Mouse (Mus musculus) stomach, postnatal 0 days (tissue): ENCODE data around the gene Fbxw9. TPM values are rescaled to one million over a fixed set of nuclear protein-coding genes. Genes with fewer than 3 reads are reported as not detected.

ENCODE experiments used
- ATAC-seq: fragments of 200-750 bp; cut with Nextera tagmentation; 2 replicates; pipeline ENCODE4 v1.8.0; 2017; ENCODE audit not compliant: low FRiP score, low TSS enrichment
- DNase-seq: peaks from one replicate; pipeline ENCODE4 v3.0.0-alpha.2; 2016; ENCODE audit warnings: low spot score
- H3K27ac ChIP-seq: fragments of 300-500 bp; sonication (generic); replicated peaks from 2 replicates; pipeline ENCODE4 v1.5.1; 2014; ENCODE audit warnings: mild to moderate bottlenecking, control low read depth
- H3K27me3 ChIP-seq: fragments of 300-500 bp; sonication (generic); 2 replicates; pipeline ENCODE4 v1.6.1; 2014; ENCODE audit warnings: low read length; ENCODE audit not compliant: control insufficient read depth, insufficient read depth
- H3K36me3 ChIP-seq: fragments of 300-500 bp; sonication (generic); 2 replicates; pipeline ENCODE4 v1.6.1; 2014; ENCODE audit warnings: low read length, mixed read lengths; ENCODE audit not compliant: control insufficient read depth, insufficient read depth
- H3K4me1 ChIP-seq: fragments of 300-500 bp; sonication (generic); replicated peaks from 2 replicates; pipeline ENCODE4 v1.6.1; 2014; ENCODE audit warnings: antibody characterized with exemption; ENCODE audit not compliant: control insufficient read depth, insufficient read depth
- H3K4me2 ChIP-seq: fragments of 300-500 bp; sonication (generic); replicated peaks from 2 replicates; pipeline ENCODE4 v1.6.1; 2014; ENCODE audit warnings: low read depth, mild to moderate bottlenecking, control low read depth, moderate library complexity
- H3K4me3 ChIP-seq: fragments of 300-500 bp; sonication (generic); 2 replicates; pipeline ENCODE4 v1.5.1; 2014; ENCODE audit warnings: low read depth, low read length, control low read depth
- H3K9ac ChIP-seq: fragments of 300-500 bp; sonication (generic); 2 replicates; pipeline ENCODE4 v1.6.1; 2014; ENCODE audit warnings: mild to moderate bottlenecking, low read length, control low read depth, mixed read lengths
- H3K9me3 ChIP-seq: fragments of 300-500 bp; sonication (generic); 2 replicates; pipeline ENCODE4 v1.6.1; 2016; ENCODE audit warnings: low read length; ENCODE audit not compliant: control insufficient read depth
- CTCF ChIP-seq: IDR thresholded peaks from 2 replicates; pipeline ENCODE4 v1.5.1; 2016; ENCODE audit warnings: antibody characterized with exemption, low read depth, mild to moderate bottlenecking, moderate library complexity
- EP300 ChIP-seq: optimal IDR thresholded peaks from 2 replicates; pipeline ENCODE3; 2016; ENCODE audit warnings: antibody characterized with exemption
- WGBS: fragments of 180-500 bp; shearing (Covaris S2); extraction: QIAGEN DNeasy Blood & Tissue Kit; methylation state at CpG from one replicate; pipeline ENCODE4 v1.1.7; 2014; 5-methylcytosine and 5-hydroxymethylcytosine counted together
- polyA plus RNA-seq: library from polyadenylated mRNA; unstranded; fragments of >200 nt; fragmentation: Nextera tagmentation; extraction: Ambion mirVana; gene quantifications from 2 replicates; pipeline ENCODE4 v1.2.1, GENCODE M21; 2015

Gene Fbxw9
- polyA plus RNA-seq, 1 experiment from 2014 or later, result 25.7 TPM

GRCm38 (mm10) chr8:85074167-85074566 is 14.3 kb downstream of the Fbxw9 start:
- 78% methylated on average over 10 of the region's 10 CpGs for WGBS
- H3K36me3 ChIP-seq, result peaks cover 11% of the 10 kb centered on the region; the same call in 1 of the 2 replicates
- no peak for ATAC-seq

DNA sequence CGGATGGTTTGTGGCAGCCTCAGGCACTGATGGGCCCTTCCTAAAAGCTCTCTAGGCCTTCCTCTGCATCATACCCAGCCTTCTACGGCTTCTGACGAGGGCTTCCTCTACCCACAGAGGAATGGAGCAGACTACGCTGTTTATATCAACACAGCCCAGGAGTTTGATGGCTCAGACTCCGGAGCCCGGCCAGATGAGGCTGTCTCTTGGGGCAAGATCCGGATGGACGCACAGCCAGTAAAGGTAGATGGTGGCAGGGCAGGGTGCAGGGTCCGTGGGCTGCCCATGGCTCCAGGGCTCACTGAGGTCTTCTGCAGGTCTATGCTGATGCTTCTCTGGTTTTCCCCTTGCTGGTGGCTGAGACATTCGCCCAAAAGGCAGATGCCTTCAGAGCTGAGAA is 14.8 kb downstream of the Fbxw9 start:
- no peak for DNase-seq
- Histone ChIP-seq H3K4me3 (no peak overlapping the region), H3K4me1 (peaks cover 4% of the 10 kb centered on the region; the same call in 1 of the 2 replicates), H3K36me3 (peaks cover 11% of the 10 kb centered on the region; the same call in 1 of the 2 replicates), H3K9me3 (no peaks in the 10 kb centered on the region), H3K27ac (no peak overlapping the region), H3K9ac (no peak overlapping the region), H3K4me2 (no peak overlapping the region), H3K27me3 (no peaks in the 10 kb centered on the region)
- 92% methylated on average over 10 of the region's 10 CpGs for WGBS
- no peak for ATAC-seq
- TF ChIP-seq CTCF, result no peak
- TF ChIP-seq EP300, result no peak

More at GRCm38 (mm10) chr8:85074167-85074566, 14.3 kb downstream of the Fbxw9 start:
- DNase-seq, result no peak
- no peaks in the 10 kb centered on the region for H3K9me3 ChIP-seq
- no peak overlapping the region for H3K4me2 ChIP-seq
- H3K4me3 ChIP-seq, result no peak overlapping the region
- no peak for TF ChIP-seq EP300
- TF ChIP-seq CTCF, result no peak
- H3K27ac ChIP-seq, result no peak overlapping the region
- 0 out of 2 replicates have a peak, but pooled peaks cover 4% of the 10 kb centered on the region for H3K4me1 ChIP-seq
- no peaks in the 10 kb centered on the region for H3K27me3 ChIP-seq
- H3K9ac ChIP-seq, result no peak overlapping the region

DNA sequence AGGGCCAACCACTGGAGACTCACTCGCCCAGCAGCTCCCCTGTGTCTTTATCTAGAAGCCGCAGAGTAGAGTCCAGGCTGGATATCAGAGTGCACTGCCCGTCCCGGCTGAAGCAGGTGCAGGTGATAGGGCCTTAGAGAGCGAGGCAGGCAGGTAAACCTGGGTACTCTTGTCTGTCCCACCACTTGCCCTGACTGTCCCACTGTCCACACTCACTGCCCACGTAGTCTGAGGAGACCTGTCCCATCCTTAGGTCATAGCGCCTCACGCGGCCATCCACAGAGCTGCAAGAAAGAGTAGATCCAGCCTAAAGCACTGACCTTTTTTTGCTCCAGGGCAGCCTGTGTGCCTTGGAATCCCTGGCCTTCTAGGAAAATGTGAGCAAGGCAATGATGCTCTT is 16.1 kb downstream of the Fbxw9 start:
- H3K27ac ChIP-seq, result no peak overlapping the region
- 75% methylated on average over 9 of the region's 9 CpGs for WGBS
- H3K27me3 ChIP-seq, result no peaks in the 10 kb centered on the region
- no peak for ATAC-seq
- peak; percentile 55 for DNase-seq
- TF ChIP-seq EP300 (no peak), CTCF (peak; percentile 68)
- peaks cover 11% of the 10 kb centered on the region; the same call in 1 of the 2 replicates for H3K36me3 ChIP-seq
- no peak overlapping the region for H3K4me2 ChIP-seq
- H3K4me3 ChIP-seq, result no peak overlapping the region
- H3K9ac ChIP-seq, result no peak overlapping the region
- no peaks in the 10 kb centered on the region for H3K9me3 ChIP-seq
- peaks cover 4% of the 10 kb centered on the region; the same call in 1 of the 2 replicates for H3K4me1 ChIP-seq

DNA sequence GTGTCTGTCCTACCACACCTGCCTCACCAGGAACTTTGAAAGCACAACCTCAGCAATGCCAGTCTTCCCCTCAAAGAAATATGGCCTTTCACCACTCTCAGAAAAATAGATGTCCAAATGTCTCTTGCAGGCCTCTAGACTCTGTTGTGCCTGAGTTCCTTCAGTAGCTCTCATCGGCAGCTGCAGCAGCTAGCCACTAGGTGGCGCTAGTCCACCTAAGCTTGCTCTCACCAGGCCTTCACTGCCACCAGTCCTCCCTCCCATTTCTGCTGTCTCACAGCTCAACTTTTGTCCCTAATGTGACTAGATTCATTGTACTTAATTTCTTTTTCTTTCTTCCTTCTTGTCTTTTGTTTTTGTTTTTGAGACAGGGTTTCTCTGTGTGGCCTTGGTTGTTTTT is 17.1 kb downstream of the Fbxw9 start:
- Histone ChIP-seq H3K27ac (no peak overlapping the region), H3K4me3 (no peak overlapping the region), H3K9ac (no peak overlapping the region), H3K27me3 (no peaks in the 10 kb centered on the region), H3K4me1 (peaks cover 2% of the 10 kb centered on the region; the same call in 1 of the 2 replicates), H3K4me2 (no peak overlapping the region), H3K36me3 (peaks cover 11% of the 10 kb centered on the region; the same call in 1 of the 2 replicates), H3K9me3 (no peaks in the 10 kb centered on the region)
- 0% methylated on average over 2 of the region's 2 CpGs for WGBS
- no peak for TF ChIP-seq EP300
- peak; percentile 97 for TF ChIP-seq CTCF
- peak; percentile 83 for DNase-seq
- ATAC-seq, result peak; percentile 45; the same call in 1 of the 2 replicates

DNA sequence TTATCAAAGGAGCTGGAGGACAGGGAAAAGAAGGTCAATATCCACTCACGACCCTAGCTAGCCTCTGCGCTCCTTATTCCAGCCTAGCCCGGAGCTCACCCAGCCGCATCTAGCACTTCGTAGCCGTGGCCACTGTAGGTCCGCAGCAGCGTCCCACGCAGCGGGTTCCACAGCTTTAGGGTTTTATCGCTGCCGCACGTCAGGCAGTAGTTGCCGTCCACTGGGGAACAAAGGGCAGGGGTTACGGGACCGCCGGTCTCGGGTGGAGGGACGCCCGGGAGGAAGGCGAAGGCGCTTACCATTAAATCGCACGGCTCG is 20.3 kb downstream of the Fbxw9 start:
- Histone ChIP-seq H3K36me3 (peaks cover 7% of the 10 kb centered on the region; the same call in 1 of the 2 replicates), H3K27ac (peak overlapping the region; percentile 78), H3K4me2 (peak overlapping the region; percentile 86), H3K4me1 (peaks cover 5% of the 10 kb centered on the region; the same call in 1 of the 2 replicates), H3K9me3 (no peaks in the 10 kb centered on the region), H3K9ac (peak overlapping the region; percentile 76), H3K27me3 (no peaks in the 10 kb centered on the region), H3K4me3 (peak overlapping the region; percentile 85)
- WGBS, result under 1% methylated on average over 25 of the region's 25 CpGs
- DNase-seq (no peak), ATAC-seq (no peak)
- TF ChIP-seq EP300 (no peak), CTCF (no peak)

DNA sequence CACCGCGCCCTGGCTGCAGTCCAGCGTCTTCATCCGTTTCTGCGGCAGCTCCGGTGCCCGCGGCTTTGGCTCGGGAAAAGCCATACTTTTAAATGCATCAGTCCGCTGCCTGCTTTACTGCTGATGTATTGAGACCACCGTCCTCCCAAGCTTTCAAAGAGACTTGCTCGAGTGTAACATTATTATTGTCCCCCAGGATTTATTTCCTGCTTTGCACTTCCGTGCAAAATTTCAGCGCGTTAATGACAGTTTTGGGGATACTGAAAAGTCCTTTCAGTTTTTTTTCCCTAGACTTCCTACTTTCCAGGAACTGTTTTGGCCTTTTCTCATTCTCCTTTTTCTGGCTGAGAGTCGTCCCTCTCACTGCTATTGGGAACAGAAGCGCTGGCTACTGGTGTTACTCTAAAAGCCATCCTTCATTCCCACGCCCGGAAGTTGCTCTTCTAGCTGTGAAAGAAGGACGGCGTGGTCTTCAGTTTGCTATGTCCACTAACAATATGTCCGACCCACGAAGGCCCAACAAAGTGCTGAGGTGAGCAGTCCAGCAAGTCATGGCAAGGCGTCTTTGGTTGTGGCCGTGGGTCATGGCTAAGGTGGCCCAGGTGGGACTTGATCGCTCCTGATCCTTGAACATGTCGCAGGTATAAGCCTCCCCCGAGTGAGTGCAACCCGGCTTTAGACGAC is 20.8 kb downstream of the Fbxw9 start, which contains the start of gene Wdr83os:
Gene Wdr83os (plus strand): TSS at position 209 of the 684 bp plus-strand sequence.
- H3K4me1 ChIP-seq, result peaks cover 5% of the 10 kb centered on the region; the same call in 1 of the 2 replicates
- peak within 1 kb of the TSS; percentile 76 for H3K9ac ChIP-seq
- peak within 1 kb of the TSS; percentile 85 for H3K4me3 ChIP-seq
- H3K9me3 ChIP-seq, result no peaks in the 10 kb centered on the region
- TF ChIP-seq EP300 (no peak), CTCF (no peak)
- ATAC-seq, result peak; percentile 11
- H3K27me3 ChIP-seq, result no peaks in the 10 kb centered on the region
- peak within 1 kb of the TSS; percentile 78 for H3K27ac ChIP-seq
- DNase-seq, result peak; percentile 60
- H3K4me2 ChIP-seq, result peak within 1 kb of the TSS; percentile 86
- peaks cover 4% of the 10 kb centered on the region; the same call in 1 of the 2 replicates for H3K36me3 ChIP-seq
- under 1% methylated on average over 30 of the region's 30 CpGs for WGBS
